Mouse (Mus musculus) stomach, postnatal 0 days (tissue): Measurements from ENCODE around the gene 4930455H04Rik. TPM values are rescaled to one million over a fixed set of nuclear protein-coding genes. Genes with fewer than 3 reads are reported as not detected.

Experiments
- ATAC-seq: fragments of 200-750 bp; cut with Nextera tagmentation; 2 replicates; pipeline ENCODE4 v1.8.0; 2017; ENCODE audit not compliant: low FRiP score, low TSS enrichment
- DNase-seq: peaks from one replicate; pipeline ENCODE4 v3.0.0-alpha.2; 2016; ENCODE audit warnings: low spot score
- H3K27ac ChIP-seq: fragments of 300-500 bp; sonication (generic); replicated peaks from 2 replicates; pipeline ENCODE4 v1.5.1; 2014; ENCODE audit warnings: mild to moderate bottlenecking, control low read depth
- H3K27me3 ChIP-seq: fragments of 300-500 bp; sonication (generic); 2 replicates; pipeline ENCODE4 v1.6.1; 2014; ENCODE audit warnings: low read length; ENCODE audit not compliant: control insufficient read depth, insufficient read depth
- H3K36me3 ChIP-seq: fragments of 300-500 bp; sonication (generic); 2 replicates; pipeline ENCODE4 v1.6.1; 2014; ENCODE audit warnings: low read length, mixed read lengths; ENCODE audit not compliant: control insufficient read depth, insufficient read depth
- H3K4me1 ChIP-seq: fragments of 300-500 bp; sonication (generic); replicated peaks from 2 replicates; pipeline ENCODE4 v1.6.1; 2014; ENCODE audit warnings: antibody characterized with exemption; ENCODE audit not compliant: control insufficient read depth, insufficient read depth
- H3K4me2 ChIP-seq: fragments of 300-500 bp; sonication (generic); replicated peaks from 2 replicates; pipeline ENCODE4 v1.6.1; 2014; ENCODE audit warnings: low read depth, mild to moderate bottlenecking, control low read depth, moderate library complexity
- H3K4me3 ChIP-seq: fragments of 300-500 bp; sonication (generic); 2 replicates; pipeline ENCODE4 v1.5.1; 2014; ENCODE audit warnings: low read depth, low read length, control low read depth
- H3K9ac ChIP-seq: fragments of 300-500 bp; sonication (generic); 2 replicates; pipeline ENCODE4 v1.6.1; 2014; ENCODE audit warnings: mild to moderate bottlenecking, low read length, control low read depth, mixed read lengths
- H3K9me3 ChIP-seq: fragments of 300-500 bp; sonication (generic); 2 replicates; pipeline ENCODE4 v1.6.1; 2016; ENCODE audit warnings: low read length; ENCODE audit not compliant: control insufficient read depth
- CTCF ChIP-seq: IDR thresholded peaks from 2 replicates; pipeline ENCODE4 v1.5.1; 2016; ENCODE audit warnings: antibody characterized with exemption, low read depth, mild to moderate bottlenecking, moderate library complexity
- EP300 ChIP-seq: optimal IDR thresholded peaks from 2 replicates; pipeline ENCODE3; 2016; ENCODE audit warnings: antibody characterized with exemption
- WGBS: fragments of 180-500 bp; shearing (Covaris S2); extraction: QIAGEN DNeasy Blood & Tissue Kit; methylation state at CpG from one replicate; pipeline ENCODE4 v1.1.7; 2014; 5-methylcytosine and 5-hydroxymethylcytosine counted together
- polyA plus RNA-seq: library from polyadenylated mRNA; unstranded; fragments of >200 nt; fragmentation: Nextera tagmentation; extraction: Ambion mirVana; gene quantifications from 2 replicates; pipeline ENCODE4 v1.2.1, GENCODE M21; 2015

The 4930455H04Rik gene
- polyA plus RNA-seq, 1 experiment from 2014 or later = 0.07 TPM

GRCm38 (mm10) chr3:116988221-116988620 is 20.2 kb downstream of the 4930455H04Rik start:
- Histone ChIP-seq H3K9me3 (no peaks in the 10 kb centered on the region), H3K4me3 (no peak overlapping the region), H3K4me2 (no peak overlapping the region), H3K27me3 (no peaks in the 10 kb centered on the region), H3K4me1 (no peaks in the 10 kb centered on the region), H3K36me3 (no peaks in the 10 kb centered on the region), H3K27ac (no peak overlapping the region), H3K9ac (no peak overlapping the region)
- 72% methylated on average over 3 of the region's 3 CpGs for WGBS
- ATAC-seq = no peak
- no peak for DNase-seq
- TF ChIP-seq EP300 = no peak
- no peak for TF ChIP-seq CTCF

GRCm38 (mm10) chr3:116991180-116991579 is 23.1 kb downstream of the 4930455H04Rik start:
- WGBS = 86% methylated on average over 2 of the region's 2 CpGs
- Histone ChIP-seq H3K9ac (no peak overlapping the region), H3K4me2 (no peak overlapping the region), H3K27ac (no peak overlapping the region), H3K9me3 (no peaks in the 10 kb centered on the region), H3K4me1 (no peaks in the 10 kb centered on the region), H3K27me3 (no peaks in the 10 kb centered on the region), H3K36me3 (no peaks in the 10 kb centered on the region), H3K4me3 (no peak overlapping the region)
- DNase-seq = no peak
- ATAC-seq = no peak
- TF ChIP-seq EP300 = no peak
- TF ChIP-seq CTCF = no peak

- 80% methylated on average over 2 of the region's 2 CpGs for WGBS
- no peak overlapping the region for H3K9ac ChIP-seq
- DNase-seq = no peak
Observed at GRCm38 (mm10) chr3:116993011-116993410, 24.9 kb downstream of the 4930455H04Rik start.

GRCm38 (mm10) chr3:117001686-117002485 is 33.8 kb downstream of the 4930455H04Rik start:
- DNase-seq (no peak), ATAC-seq (no peak)
- Histone ChIP-seq H3K27me3 (no peaks in the 10 kb centered on the region), H3K9me3 (no peaks in the 10 kb centered on the region), H3K9ac (no peak overlapping the region), H3K4me3 (no peak overlapping the region), H3K36me3 (no peaks in the 10 kb centered on the region), H3K4me1 (no peaks in the 10 kb centered on the region), H3K27ac (no peak overlapping the region), H3K4me2 (no peak overlapping the region)
- 65% methylated on average over 9 of the region's 9 CpGs for WGBS
- TF ChIP-seq CTCF = no peak
- TF ChIP-seq EP300 = no peak

More at GRCm38 (mm10) chr3:116993011-116993410, 24.9 kb downstream of the 4930455H04Rik start:
- Histone ChIP-seq H3K36me3 (no peaks in the 10 kb centered on the region), H3K9me3 (no peaks in the 10 kb centered on the region), H3K27me3 (no peaks in the 10 kb centered on the region), H3K4me1 (no peaks in the 10 kb centered on the region), H3K27ac (no peak overlapping the region), H3K4me2 (no peak overlapping the region), H3K4me3 (no peak overlapping the region)
- TF ChIP-seq EP300 = no peak
- no peak for TF ChIP-seq CTCF
- no peak for ATAC-seq

- H3K4me1 ChIP-seq = no peaks in the 10 kb centered on the region
- ATAC-seq (no peak), DNase-seq (no peak)
- TF ChIP-seq EP300 (no peak), CTCF (no peak)
- H3K4me2 ChIP-seq = no peak overlapping the region
- H3K27me3 ChIP-seq = no peaks in the 10 kb centered on the region
- no peak overlapping the region for H3K9ac ChIP-seq
- H3K4me3 ChIP-seq = no peak overlapping the region
- no peak overlapping the region for H3K27ac ChIP-seq
- H3K36me3 ChIP-seq = no peaks in the 10 kb centered on the region
- H3K9me3 ChIP-seq = no peaks in the 10 kb centered on the region
- 57% methylated on average over 6 of the region's 6 CpGs for WGBS
Observed at GRCm38 (mm10) chr3:117003379-117003778, 35.3 kb downstream of the 4930455H04Rik start.

- WGBS = 87% methylated on average over 3 of the region's 3 CpGs
- H3K36me3 ChIP-seq = no peaks in the 10 kb centered on the region
- H3K4me1 ChIP-seq = no peaks in the 10 kb centered on the region
- no peak for ATAC-seq
- no peak for TF ChIP-seq EP300
- no peaks in the 10 kb centered on the region for H3K27me3 ChIP-seq
- no peak overlapping the region for H3K27ac ChIP-seq
- no peak overlapping the region for H3K4me2 ChIP-seq
- no peak for DNase-seq
- H3K4me3 ChIP-seq = no peak overlapping the region
- no peak overlapping the region for H3K9ac ChIP-seq
- no peaks in the 10 kb centered on the region for H3K9me3 ChIP-seq
Observed at GRCm38 (mm10) chr3:117006636-117007035, 38.6 kb downstream of the 4930455H04Rik start.
